Mouse (Mus musculus): ENCODE results near the gene Tenm3. TPM values are rescaled to one million over a fixed set of nuclear protein-coding genes. Genes with fewer than 3 reads are reported as not detected.
A peak's percentile ranks its signal among the peaks of the same experiment; 100 is the strongest.

Gene Tenm3
- polyA plus RNA-seq, 1 experiment from 2014 or later: 47.0 TPM

GRCm38 (mm10) chr8:48733057-48733456 lies 110.7 kb downstream of the Tenm3 start:
- Histone ChIP-seq H3K4me2 (ENCODE audit: low read depth, low read length) (no peak overlapping the region), H3K27ac (replicated peaks; ENCODE audit: low read depth, low read length) (no peak overlapping the region), H3K36me3 (replicated peaks; ENCODE audit: control insufficient read depth, insufficient read depth, low read depth, low read length) (no peaks in the 10 kb centered on the region), H3K9ac (replicated peaks; ENCODE audit: low read length) (no peak overlapping the region), H3K9me3 (replicated peaks; ENCODE audit: control insufficient read depth, low read length) (no peaks in the 10 kb centered on the region), H3K27me3 (ENCODE audit: control insufficient read depth, insufficient read depth, low read length) (no peaks in the 10 kb centered on the region), H3K4me1 (ENCODE audit: control insufficient read depth, insufficient read depth, low read length) (no peaks in the 10 kb centered on the region), H3K4me3 (ENCODE audit: low read depth, low read length) (no peak overlapping the region)
- ATAC-seq (replicated peaks; ENCODE audit: insufficient number of reproducible peaks, low FRiP score, low TSS enrichment, low read depth) (no peak), DNase-seq (ENCODE audit: low spot score) (no peak)
- 68% methylated on average over 4 of the region's 4 CpGs for WGBS

- Histone ChIP-seq H3K27me3 (ENCODE audit: control insufficient read depth, insufficient read depth, low read length) (no peaks in the 10 kb centered on the region), H3K27ac (replicated peaks; ENCODE audit: low read depth, low read length) (no peak overlapping the region), H3K9me3 (replicated peaks; ENCODE audit: control insufficient read depth, low read length) (no peaks in the 10 kb centered on the region), H3K4me1 (ENCODE audit: control insufficient read depth, insufficient read depth, low read length) (no peaks in the 10 kb centered on the region), H3K4me3 (ENCODE audit: low read depth, low read length) (no peak overlapping the region), H3K4me2 (ENCODE audit: low read depth, low read length) (no peak overlapping the region), H3K36me3 (replicated peaks; ENCODE audit: control insufficient read depth, insufficient read depth, low read depth, low read length) (no peaks in the 10 kb centered on the region), H3K9ac (replicated peaks; ENCODE audit: low read length) (no peak overlapping the region)
- DNase-seq (ENCODE audit: low spot score): no peak
- ATAC-seq (replicated peaks; ENCODE audit: insufficient number of reproducible peaks, low FRiP score, low TSS enrichment, low read depth): no peak
- WGBS: 78% methylated on average over 6 of the region's 6 CpGs
These were observed 113.0 kb downstream of the Tenm3 start for GRCm38 (mm10) chr8:48730701-48731100.

- no peaks in the 10 kb centered on the region for H3K27me3 ChIP-seq (ENCODE audit: control insufficient read depth, insufficient read depth, low read length)
- no peaks in the 10 kb centered on the region for H3K36me3 ChIP-seq (replicated peaks; ENCODE audit: control insufficient read depth, insufficient read depth, low read depth, low read length)
- no peaks in the 10 kb centered on the region for H3K4me1 ChIP-seq (ENCODE audit: control insufficient read depth, insufficient read depth, low read length)
- H3K4me2 ChIP-seq (ENCODE audit: low read depth, low read length): no peak overlapping the region
- WGBS: 66% methylated on average over 21 of the region's 21 CpGs
- ATAC-seq (replicated peaks; ENCODE audit: insufficient number of reproducible peaks, low FRiP score, low TSS enrichment, low read depth): no peak
- no peaks in the 10 kb centered on the region for H3K9me3 ChIP-seq (replicated peaks; ENCODE audit: control insufficient read depth, low read length)
- no peak overlapping the region for H3K9ac ChIP-seq (replicated peaks; ENCODE audit: low read length)
- DNase-seq (ENCODE audit: low spot score): no peak
- H3K27ac ChIP-seq (replicated peaks; ENCODE audit: low read depth, low read length): no peak overlapping the region
- H3K4me3 ChIP-seq (ENCODE audit: low read depth, low read length): no peak overlapping the region
These were observed 114.7 kb downstream of the Tenm3 start for GRCm38 (mm10) chr8:48728833-48729690.

- 93% methylated on average over 6 of the region's 6 CpGs for WGBS
- DNase-seq (ENCODE audit: low spot score): no peak
- Histone ChIP-seq H3K36me3 (replicated peaks; ENCODE audit: control insufficient read depth, insufficient read depth, low read depth, low read length) (no peaks in the 10 kb centered on the region), H3K4me2 (ENCODE audit: low read depth, low read length) (no peak overlapping the region), H3K27ac (replicated peaks; ENCODE audit: low read depth, low read length) (no peak overlapping the region), H3K9ac (replicated peaks; ENCODE audit: low read length) (no peak overlapping the region), H3K4me1 (ENCODE audit: control insufficient read depth, insufficient read depth, low read length) (no peaks in the 10 kb centered on the region), H3K4me3 (ENCODE audit: low read depth, low read length) (no peak overlapping the region), H3K9me3 (replicated peaks; ENCODE audit: control insufficient read depth, low read length) (no peaks in the 10 kb centered on the region), H3K27me3 (ENCODE audit: control insufficient read depth, insufficient read depth, low read length) (no peaks in the 10 kb centered on the region)
- ATAC-seq (replicated peaks; ENCODE audit: insufficient number of reproducible peaks, low FRiP score, low TSS enrichment, low read depth): no peak
These were observed 115.7 kb downstream of the Tenm3 start for GRCm38 (mm10) chr8:48728006-48728405.

GRCm38 (mm10) chr8:48722744-48723143 lies 121.0 kb downstream of the Tenm3 start:
- ATAC-seq (replicated peaks; ENCODE audit: insufficient number of reproducible peaks, low FRiP score, low TSS enrichment, low read depth) (no peak), DNase-seq (ENCODE audit: low spot score) (peak; percentile 31)
- Histone ChIP-seq H3K4me3 (ENCODE audit: low read depth, low read length) (no peak overlapping the region), H3K9me3 (replicated peaks; ENCODE audit: control insufficient read depth, low read length) (no peaks in the 10 kb centered on the region), H3K36me3 (replicated peaks; ENCODE audit: control insufficient read depth, insufficient read depth, low read depth, low read length) (no peaks in the 10 kb centered on the region), H3K27ac (replicated peaks; ENCODE audit: low read depth, low read length) (no peak overlapping the region), H3K27me3 (ENCODE audit: control insufficient read depth, insufficient read depth, low read length) (no peaks in the 10 kb centered on the region), H3K4me1 (ENCODE audit: control insufficient read depth, insufficient read depth, low read length) (no peaks in the 10 kb centered on the region), H3K9ac (replicated peaks; ENCODE audit: low read length) (no peak overlapping the region), H3K4me2 (ENCODE audit: low read depth, low read length) (no peak overlapping the region)
- WGBS: 39% methylated on average over 14 of the region's 14 CpGs

- no peak overlapping the region for H3K9ac ChIP-seq (replicated peaks; ENCODE audit: low read length)
- H3K9me3 ChIP-seq (replicated peaks; ENCODE audit: control insufficient read depth, low read length): no peaks in the 10 kb centered on the region
- no peak overlapping the region for H3K4me2 ChIP-seq (ENCODE audit: low read depth, low read length)
- 83% methylated on average over 7 of the region's 7 CpGs for WGBS
- DNase-seq (ENCODE audit: low spot score) (no peak), ATAC-seq (replicated peaks; ENCODE audit: insufficient number of reproducible peaks, low FRiP score, low TSS enrichment, low read depth) (no peak)
- H3K27me3 ChIP-seq (ENCODE audit: control insufficient read depth, insufficient read depth, low read length): no peaks in the 10 kb centered on the region
- H3K4me1 ChIP-seq (ENCODE audit: control insufficient read depth, insufficient read depth, low read length): no peaks in the 10 kb centered on the region
- H3K36me3 ChIP-seq (replicated peaks; ENCODE audit: control insufficient read depth, insufficient read depth, low read depth, low read length): no peaks in the 10 kb centered on the region
- H3K27ac ChIP-seq (replicated peaks; ENCODE audit: low read depth, low read length): no peak overlapping the region
- no peak overlapping the region for H3K4me3 ChIP-seq (ENCODE audit: low read depth, low read length)
These were observed 121.4 kb downstream of the Tenm3 start for GRCm38 (mm10) chr8:48722318-48722717.

GRCm38 (mm10) chr8:48721376-48721775 lies 122.4 kb downstream of the Tenm3 start:
- DNase-seq (ENCODE audit: low spot score) (no peak), ATAC-seq (replicated peaks; ENCODE audit: insufficient number of reproducible peaks, low FRiP score, low TSS enrichment, low read depth) (no peak)
- Histone ChIP-seq H3K4me3 (ENCODE audit: low read depth, low read length) (no peak overlapping the region), H3K9ac (replicated peaks; ENCODE audit: low read length) (no peak overlapping the region), H3K27ac (replicated peaks; ENCODE audit: low read depth, low read length) (no peak overlapping the region), H3K4me1 (ENCODE audit: control insufficient read depth, insufficient read depth, low read length) (no peaks in the 10 kb centered on the region), H3K4me2 (ENCODE audit: low read depth, low read length) (no peak overlapping the region), H3K36me3 (replicated peaks; ENCODE audit: control insufficient read depth, insufficient read depth, low read depth, low read length) (no peaks in the 10 kb centered on the region), H3K9me3 (replicated peaks; ENCODE audit: control insufficient read depth, low read length) (no peaks in the 10 kb centered on the region), H3K27me3 (ENCODE audit: control insufficient read depth, insufficient read depth, low read length) (no peaks in the 10 kb centered on the region)
- 92% methylated on average over 12 of the region's 12 CpGs for WGBS

- Histone ChIP-seq H3K9ac (replicated peaks; ENCODE audit: low read length) (no peak overlapping the region), H3K27me3 (ENCODE audit: control insufficient read depth, insufficient read depth, low read length) (no peaks in the 10 kb centered on the region), H3K27ac (replicated peaks; ENCODE audit: low read depth, low read length) (no peak overlapping the region), H3K4me2 (ENCODE audit: low read depth, low read length) (no peak overlapping the region), H3K4me3 (ENCODE audit: low read depth, low read length) (no peak overlapping the region), H3K4me1 (ENCODE audit: control insufficient read depth, insufficient read depth, low read length) (no peaks in the 10 kb centered on the region), H3K36me3 (replicated peaks; ENCODE audit: control insufficient read depth, insufficient read depth, low read depth, low read length) (no peaks in the 10 kb centered on the region), H3K9me3 (replicated peaks; ENCODE audit: control insufficient read depth, low read length) (no peaks in the 10 kb centered on the region)
- DNase-seq (ENCODE audit: low spot score) (no peak), ATAC-seq (replicated peaks; ENCODE audit: insufficient number of reproducible peaks, low FRiP score, low TSS enrichment, low read depth) (no peak)
- 89% methylated on average over 9 of the region's 9 CpGs for whole genome bisulfite sequencing
These were observed 128.1 kb downstream of the Tenm3 start for GRCm38 (mm10) chr8:48715616-48716015.

All from embryonic facial prominence, embryonic 11.5 days (tissue).